Mouse (Mus musculus) adrenal gland, postnatal 4 days (tissue): ENCODE measurements around the gene Fgb. TPM values are rescaled to one million over a fixed set of nuclear protein-coding genes. Genes with fewer than 3 reads are reported as not detected.

Source experiments
- DNase-seq, 2 experiments: peaks; one replicate each; pipeline ENCODE4 v3.0.0; 2021 to 2022; ENCODE audit warnings: low spot score in 2 of 2, mixed read lengths in 2 of 2
- total RNA-seq, 2 experiments: library from RNA; stranded (reverse); gene quantifications; 2 replicates each; pipeline ENCODE4 v1.2.3; 2021

The Fgb gene
- total RNA-seq, 2 experiments from 2014 or later: 4.0 to 144 TPM

GRCm38 (mm10) chr3:83030331-83030730, 19.3 kb downstream of the Fgb start:
- DNase-seq: no peak

GRCm38 (mm10) chr3:83027546-83028251, 22.0 kb downstream of the Fgb start:
- DNase-seq: no peak

DNA sequence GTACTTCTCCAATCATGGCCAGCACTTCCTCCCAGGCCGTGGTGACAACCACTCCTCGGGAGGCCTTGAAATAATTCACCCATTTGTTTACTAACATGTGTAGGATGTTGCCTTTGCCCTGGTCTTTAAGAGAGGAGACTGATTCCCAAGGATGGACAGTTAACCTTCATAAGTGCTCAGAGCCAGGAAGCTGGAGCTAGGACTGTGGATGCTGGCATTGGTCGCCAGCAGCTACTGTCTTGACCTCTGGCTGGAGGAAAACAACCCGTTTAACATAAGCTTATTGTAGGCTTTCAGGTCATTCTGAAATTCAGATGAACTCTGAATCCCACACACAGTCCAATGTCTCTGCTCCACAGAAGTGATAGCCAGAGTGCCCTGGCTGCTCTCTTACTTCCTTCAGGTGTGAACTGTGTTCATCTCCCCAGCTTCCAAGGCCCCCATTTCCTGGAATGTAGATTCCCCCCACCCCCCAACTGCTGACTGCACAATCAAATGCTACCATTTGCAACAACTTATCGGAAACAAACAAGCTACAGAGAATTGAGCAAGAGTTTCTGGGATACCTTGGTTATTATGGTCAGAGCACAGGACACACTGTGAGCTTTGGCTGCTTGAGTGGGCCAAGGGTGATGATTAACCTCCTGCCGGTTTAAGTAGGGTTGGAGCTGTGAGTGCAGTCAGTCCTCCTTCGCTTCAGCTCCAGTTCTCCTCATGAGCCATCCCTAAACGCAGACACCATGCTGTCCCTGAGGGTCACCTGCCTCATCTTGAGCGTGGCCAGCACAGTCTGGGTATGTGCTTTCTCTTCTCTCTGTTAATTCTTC, 24.0 kb downstream of the Fgb start, which contains the start of gene Fga:
TSS of gene Fga (plus strand) at position 602 of the 827 bp plus-strand sequence.
- no peak for DNase-seq

GRCm38 (mm10) chr3:83025036-83025435, 24.6 kb downstream of the Fgb start:
- DNase-seq: no peak

GRCm38 (mm10) chr3:83021176-83021575, 28.5 kb downstream of the Fgb start:
- DNase-seq: no peak

- DNase-seq: no peak
Measured at GRCm38 (mm10) chr3:83020387-83020786, 29.3 kb downstream of the Fgb start.

DNA sequence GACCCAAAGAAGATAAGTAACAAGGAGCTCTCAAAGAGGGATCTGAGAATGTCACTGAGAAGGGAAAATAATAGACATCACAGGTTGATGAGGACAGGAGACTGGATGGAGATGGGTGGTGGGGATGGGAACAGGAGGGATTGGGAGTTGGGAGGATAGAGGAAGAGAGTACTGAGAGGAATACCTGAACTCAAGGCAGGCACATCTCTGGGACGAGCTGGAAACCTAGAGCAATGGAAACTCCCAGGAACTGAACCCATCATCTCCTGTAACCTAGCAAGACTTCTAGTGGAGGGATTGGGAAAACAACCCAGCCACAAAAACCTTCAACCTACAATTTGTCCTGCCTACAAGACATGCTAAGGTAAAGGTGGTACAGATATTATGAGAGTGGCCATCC, 33.4 kb downstream of the Fgb start:
- DNase-seq: no peak

DNA sequence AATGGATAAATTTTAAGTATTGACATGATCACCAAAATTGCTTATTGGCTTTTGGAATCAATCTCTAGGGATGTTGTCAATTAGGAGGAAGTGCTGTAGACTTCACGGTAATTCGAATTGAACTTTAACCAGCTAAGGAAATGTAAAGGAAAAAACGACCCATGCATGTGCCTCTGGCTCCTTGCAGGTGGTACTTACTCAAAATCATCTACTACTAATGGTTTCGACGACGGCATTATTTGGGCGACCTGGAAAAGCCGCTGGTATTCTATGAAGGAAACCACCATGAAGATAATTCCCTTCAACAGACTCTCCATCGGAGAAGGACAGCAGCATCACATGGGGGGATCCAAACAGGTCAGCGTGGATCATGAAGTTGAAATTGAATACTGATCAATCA, 35.7 kb downstream of the Fgb start:
- no peak for DNase-seq

DNA sequence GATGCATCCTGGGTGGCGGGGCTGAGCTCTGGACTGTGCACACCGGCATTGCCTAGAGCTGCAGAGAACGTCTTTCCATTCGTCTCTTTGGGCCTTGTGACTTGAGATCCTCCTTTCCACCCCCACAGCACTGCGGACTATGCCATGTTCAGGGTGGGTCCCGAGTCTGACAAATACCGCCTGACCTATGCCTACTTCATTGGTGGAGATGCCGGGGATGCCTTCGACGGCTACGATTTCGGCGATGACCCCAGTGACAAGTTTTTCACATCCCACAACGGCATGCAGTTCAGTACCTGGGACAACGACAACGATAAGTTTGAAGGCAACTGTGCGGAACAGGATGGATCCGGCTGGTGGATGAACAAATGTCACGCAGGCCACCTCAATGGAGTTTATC, 37.0 kb downstream of the Fgb start:
- no peak for DNase-seq

- no peak for DNase-seq
Measured at GRCm38 (mm10) chr3:83011565-83011964, 38.1 kb downstream of the Fgb start.

DNA sequence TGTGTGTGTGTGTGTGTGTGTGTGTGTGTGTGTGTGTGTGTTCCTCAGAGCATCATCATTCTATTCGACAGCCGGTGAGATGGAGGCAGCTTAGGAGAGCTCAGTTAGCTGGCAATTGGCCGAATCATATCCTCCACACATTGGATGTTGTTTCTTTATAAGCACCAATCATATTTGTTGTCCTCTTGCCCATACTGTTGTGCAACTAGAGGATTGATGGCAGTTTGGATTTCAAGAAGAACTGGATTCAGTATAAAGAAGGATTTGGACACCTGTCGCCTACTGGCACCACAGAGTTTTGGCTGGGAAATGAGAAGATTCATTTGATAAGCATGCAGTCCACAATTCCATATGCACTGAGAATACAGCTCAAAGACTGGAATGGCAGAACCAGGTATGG, 38.5 kb downstream of the Fgb start:
- DNase-seq: no peak

- no peak for DNase-seq
Measured at GRCm38 (mm10) chr3:83010291-83010690, 39.4 kb downstream of the Fgb start.

GRCm38 (mm10) chr3:83007557-83007956, 42.1 kb downstream of the Fgb start, which contains the start of gene Fgg:
Gene Fgg, plus strand, starts transcription at chr3:83007724.
- DNase-seq: no peak

- DNase-seq: no peak
Measured at GRCm38 (mm10) chr3:83004801-83005200, 44.9 kb downstream of the Fgb start.

GRCm38 (mm10) chr3:83003068-83003467, 46.6 kb downstream of the Fgb start:
- no peak for DNase-seq

DNA sequence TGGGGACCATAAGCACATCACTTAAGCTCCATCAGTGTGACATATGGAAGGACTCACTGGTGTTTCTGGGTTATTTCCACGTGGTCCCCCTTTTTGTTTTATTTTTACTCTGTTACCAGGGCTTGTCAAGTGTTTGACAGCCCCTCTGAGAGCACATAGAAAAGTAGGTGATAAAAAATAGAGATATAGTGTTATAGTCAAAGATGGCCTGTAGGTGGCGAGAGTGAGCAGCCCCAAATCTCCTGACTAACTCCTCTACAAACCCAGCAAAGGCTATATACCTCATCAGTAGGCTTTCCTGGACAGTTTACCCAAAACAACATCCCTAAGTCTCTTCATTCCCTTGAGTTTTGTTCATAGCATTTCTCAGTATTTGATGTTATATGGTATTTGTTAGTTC, 47.5 kb downstream of the Fgb start:
- no peak for DNase-seq

GRCm38 (mm10) chr3:82999995-83000394, 49.7 kb downstream of the Fgb start:
- no peak for DNase-seq

DNA sequence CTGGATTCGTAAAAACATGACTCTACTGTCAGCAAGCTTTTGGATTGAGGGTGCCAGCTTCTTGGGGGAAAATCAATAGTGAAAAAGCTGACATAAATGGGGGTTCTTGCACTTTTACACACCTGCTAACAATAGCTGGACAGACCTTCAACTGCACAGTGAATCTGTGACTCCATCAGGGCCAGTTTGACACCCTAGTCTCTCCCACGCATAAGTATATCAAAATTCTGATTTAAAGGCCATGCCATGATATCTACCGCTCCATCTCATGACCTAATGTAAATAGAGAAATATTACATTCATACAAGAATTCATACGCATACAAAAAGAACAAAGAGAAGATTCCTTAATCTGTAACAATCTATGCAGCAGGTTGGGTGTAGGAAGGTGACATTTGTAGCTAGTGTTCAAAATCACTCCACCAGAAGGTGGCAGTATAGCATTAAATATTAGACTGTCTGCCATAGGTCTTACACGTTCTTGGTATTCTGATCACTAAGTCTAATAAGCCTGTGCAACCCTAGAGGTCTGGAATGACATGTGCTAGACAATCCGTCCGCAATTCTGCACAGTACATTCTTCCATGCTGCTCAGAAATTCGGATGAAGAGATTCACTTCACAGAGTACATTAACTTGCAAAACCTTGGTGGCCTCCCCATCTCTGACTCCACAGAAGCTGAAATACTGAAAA, 50.7 kb downstream of the Fgb start:
- no peak for DNase-seq

- no peak for DNase-seq
Measured at GRCm38 (mm10) chr3:82996656-82997055, 53.0 kb downstream of the Fgb start.

- DNase-seq: peak; percentile 26 to 36
Measured at GRCm38 (mm10) chr3:82995368-82995767, 54.3 kb downstream of the Fgb start.

DNA sequence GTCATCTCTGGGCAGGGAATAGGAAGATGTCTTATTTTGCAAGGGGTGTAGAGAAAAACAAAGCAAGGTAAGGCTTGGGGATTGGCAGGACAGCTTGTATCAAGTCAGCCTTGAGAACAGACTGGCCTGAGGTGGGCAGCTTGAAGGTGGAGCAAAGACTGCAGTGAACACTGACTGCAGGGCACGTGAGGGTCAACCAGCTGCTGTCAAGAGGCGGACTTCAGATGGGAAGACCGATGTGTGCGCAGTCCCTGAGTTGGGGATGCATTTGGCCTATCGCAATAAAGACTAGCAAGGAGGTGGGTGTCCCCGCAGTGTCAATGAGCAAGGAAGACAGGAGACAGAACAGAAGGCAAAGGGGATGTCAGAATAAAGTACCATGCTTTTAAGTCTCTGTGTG, 56.7 kb downstream of the Fgb start:
- no peak for DNase-seq

- no peak for DNase-seq
Measured at GRCm38 (mm10) chr3:82991963-82992362, 57.7 kb downstream of the Fgb start.
